Mouse (Mus musculus): ENCODE measurements around the gene 4933417A18Rik. TPM values are rescaled to one million over a fixed set of nuclear protein-coding genes. Genes with fewer than 3 reads are reported as not detected.
"Not testable (repeated sequence)": the region's sequence is repeated elsewhere in the genome, so short reads cannot be mapped to it uniquely, and the experiment has no call there.

Gene 4933417A18Rik
- polyA plus RNA-seq, 1 experiment, result not detected

DNA sequence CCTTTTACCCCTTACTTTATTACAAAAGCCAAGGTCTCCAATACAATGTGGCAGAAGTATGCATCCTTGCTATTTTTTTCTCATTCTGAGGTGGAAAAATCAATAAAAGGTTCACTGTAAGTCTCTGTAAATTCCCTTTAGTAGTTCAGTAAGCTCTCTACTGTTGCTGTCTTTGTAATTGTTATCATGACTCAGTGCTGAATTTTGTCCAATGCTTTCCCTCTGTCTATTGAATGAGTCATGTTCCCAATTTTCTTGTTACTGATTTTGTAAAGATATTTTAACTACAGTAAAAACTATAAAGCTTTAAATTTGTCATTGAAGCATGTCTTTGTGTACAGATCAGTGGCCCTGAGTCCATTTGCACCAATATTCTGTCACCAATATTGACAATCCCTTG is 18.2 kb downstream of the 4933417A18Rik start:
- no peaks in the 10 kb centered on the region for H3K36me3 ChIP-seq (replicated peaks; ENCODE audit: low read length)
- H3K4me1 ChIP-seq, result no peaks in the 10 kb centered on the region
- no peak for TF ChIP-seq GATA1 (IDR thresholded peaks at IDR 0.05; ENCODE audit: borderline replicate concordance, low read length)
- TF ChIP-seq FLI1 (IDR thresholded peaks at IDR 0.05; ENCODE audit: low read length), result no peak
- no peaks in the 10 kb centered on the region for H3K27me3 ChIP-seq (replicated peaks)
- no peak overlapping the region for H3K4me3 ChIP-seq (replicated peaks)
- peaks cover 14% of the 10 kb centered on the region for H3K9me3 ChIP-seq

DNA sequence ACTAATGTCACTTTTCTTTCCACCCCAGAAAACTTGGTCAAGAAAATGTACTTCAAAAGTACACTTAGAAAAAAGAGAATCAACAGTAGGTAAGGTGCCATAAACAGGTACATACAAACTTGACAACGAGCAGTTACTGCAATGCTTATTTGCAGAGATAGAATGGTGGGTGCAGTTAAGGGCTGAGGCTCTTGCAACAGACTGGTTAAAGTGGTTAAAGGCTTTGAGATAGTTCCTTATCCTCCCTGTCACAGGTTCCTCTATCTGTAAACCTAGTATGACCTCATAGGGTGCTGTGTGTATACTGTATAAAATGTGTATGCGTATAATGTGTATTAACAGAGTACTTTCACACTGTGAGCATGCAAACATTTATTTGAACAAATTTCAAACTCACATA is 27.2 kb downstream of the 4933417A18Rik start:
- not testable (repeated sequence) for H3K27me3 ChIP-seq (replicated peaks); H3K36me3 ChIP-seq (replicated peaks; ENCODE audit: low read length)

DNA sequence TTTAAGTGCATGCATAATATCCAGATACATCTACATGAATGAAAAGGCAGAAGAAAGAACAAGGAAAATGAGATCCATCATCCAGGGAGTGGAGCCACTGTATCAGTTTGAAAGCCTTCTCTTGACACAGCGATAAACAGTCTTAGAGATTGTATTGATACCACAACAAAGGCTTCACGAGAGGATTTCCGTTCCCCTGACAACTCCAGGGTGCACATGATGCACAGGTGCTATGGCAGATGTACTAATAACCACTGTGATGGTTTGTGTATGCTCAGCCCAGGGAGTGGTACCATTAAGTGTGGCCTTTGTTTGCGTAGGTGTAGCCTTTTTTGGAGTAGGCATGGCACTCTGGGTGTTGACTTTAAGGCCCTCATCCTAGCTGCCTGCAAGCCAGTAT is 32.7 kb downstream of the 4933417A18Rik start:
- Histone ChIP-seq H3K27me3 (replicated peaks) (peaks cover 14% of the 10 kb centered on the region), H3K4me3 (replicated peaks) (no peak overlapping the region), H3K4me1 (no peaks in the 10 kb centered on the region), H3K36me3 (replicated peaks; ENCODE audit: low read length) (no peaks in the 10 kb centered on the region), H3K9me3 (peaks cover 8% of the 10 kb centered on the region)
- TF ChIP-seq FLI1 (IDR thresholded peaks at IDR 0.05; ENCODE audit: low read length) (no peak), GATA1 (IDR thresholded peaks at IDR 0.05; ENCODE audit: borderline replicate concordance, low read length) (no peak)

More for the DNA sequence above, 27.2 kb downstream of the 4933417A18Rik start:
- H3K4me1 ChIP-seq; H3K9me3 ChIP-seq; H3K4me3 ChIP-seq (replicated peaks): not testable (repeated sequence)

DNA sequence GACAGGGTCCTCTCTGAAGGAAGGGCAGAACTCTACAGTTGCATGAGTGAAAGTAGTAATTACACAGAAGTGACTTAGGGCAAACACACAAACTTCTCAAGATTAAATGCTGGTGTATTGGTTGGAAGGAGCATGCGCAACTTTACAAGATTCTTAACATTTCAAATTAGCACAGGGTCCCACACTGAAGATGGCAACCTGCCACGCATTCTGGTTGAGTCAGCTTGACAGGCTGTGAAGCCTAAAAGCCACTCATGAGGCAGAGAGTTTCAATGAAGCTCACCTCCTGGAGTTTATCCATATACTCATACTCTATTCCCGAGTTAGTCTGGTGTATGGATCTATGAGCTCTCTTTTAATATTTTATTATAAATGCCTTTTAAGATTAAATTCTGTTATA is 33.9 kb downstream of the 4933417A18Rik start:
- not testable (repeated sequence) for H3K4me3 ChIP-seq (replicated peaks); H3K9me3 ChIP-seq; H3K36me3 ChIP-seq (replicated peaks; ENCODE audit: low read length); H3K4me1 ChIP-seq
- peaks cover 16% of the 10 kb centered on the region for H3K27me3 ChIP-seq (replicated peaks)

DNA sequence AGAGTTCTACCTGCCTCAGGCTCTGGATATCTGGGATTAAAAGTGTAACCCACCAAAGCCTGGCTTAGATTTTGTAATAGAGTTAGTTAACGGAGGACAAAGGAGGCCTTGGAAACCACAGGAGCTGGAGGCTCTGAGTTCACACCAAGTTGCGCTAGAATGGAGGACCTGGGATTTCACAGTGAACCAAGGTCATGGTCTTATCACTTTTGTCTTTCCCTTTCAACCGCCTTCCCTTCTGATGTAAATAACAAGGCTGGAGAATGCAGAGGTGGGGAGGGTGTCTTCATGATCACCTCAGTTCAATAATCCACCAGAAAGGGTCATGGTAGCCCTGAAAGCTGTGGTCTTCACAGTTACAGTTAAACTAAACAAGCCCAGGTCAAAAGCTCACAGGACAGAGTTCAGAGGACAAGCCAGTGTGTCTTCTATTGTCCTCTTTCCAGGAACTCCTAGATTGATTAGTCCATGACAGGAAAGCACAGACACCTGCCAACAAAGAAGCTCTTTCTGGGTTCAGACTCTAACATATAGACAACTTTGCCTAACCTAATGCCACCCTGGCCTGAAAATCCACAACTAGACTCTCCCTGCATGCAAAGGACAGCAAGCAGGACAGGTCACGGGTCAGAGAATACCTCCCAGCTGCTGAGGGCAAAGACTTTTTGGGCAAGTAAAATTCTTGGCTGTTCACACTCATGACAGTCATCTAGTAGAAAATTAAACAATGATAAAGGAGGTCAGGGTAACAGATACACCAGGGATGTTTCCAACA is 37.0 kb downstream of the 4933417A18Rik start:
- Histone ChIP-seq H3K4me1 (peaks cover 19% of the 10 kb centered on the region), H3K4me3 (replicated peaks) (no peak overlapping the region), H3K9me3 (peaks cover 8% of the 10 kb centered on the region), H3K36me3 (replicated peaks; ENCODE audit: low read length) (no peaks in the 10 kb centered on the region), H3K27me3 (replicated peaks) (peaks cover 37% of the 10 kb centered on the region)
- TF ChIP-seq FLI1 (IDR thresholded peaks at IDR 0.05; ENCODE audit: low read length), result no peak
- no peak for TF ChIP-seq GATA1 (IDR thresholded peaks at IDR 0.05; ENCODE audit: borderline replicate concordance, low read length)

DNA sequence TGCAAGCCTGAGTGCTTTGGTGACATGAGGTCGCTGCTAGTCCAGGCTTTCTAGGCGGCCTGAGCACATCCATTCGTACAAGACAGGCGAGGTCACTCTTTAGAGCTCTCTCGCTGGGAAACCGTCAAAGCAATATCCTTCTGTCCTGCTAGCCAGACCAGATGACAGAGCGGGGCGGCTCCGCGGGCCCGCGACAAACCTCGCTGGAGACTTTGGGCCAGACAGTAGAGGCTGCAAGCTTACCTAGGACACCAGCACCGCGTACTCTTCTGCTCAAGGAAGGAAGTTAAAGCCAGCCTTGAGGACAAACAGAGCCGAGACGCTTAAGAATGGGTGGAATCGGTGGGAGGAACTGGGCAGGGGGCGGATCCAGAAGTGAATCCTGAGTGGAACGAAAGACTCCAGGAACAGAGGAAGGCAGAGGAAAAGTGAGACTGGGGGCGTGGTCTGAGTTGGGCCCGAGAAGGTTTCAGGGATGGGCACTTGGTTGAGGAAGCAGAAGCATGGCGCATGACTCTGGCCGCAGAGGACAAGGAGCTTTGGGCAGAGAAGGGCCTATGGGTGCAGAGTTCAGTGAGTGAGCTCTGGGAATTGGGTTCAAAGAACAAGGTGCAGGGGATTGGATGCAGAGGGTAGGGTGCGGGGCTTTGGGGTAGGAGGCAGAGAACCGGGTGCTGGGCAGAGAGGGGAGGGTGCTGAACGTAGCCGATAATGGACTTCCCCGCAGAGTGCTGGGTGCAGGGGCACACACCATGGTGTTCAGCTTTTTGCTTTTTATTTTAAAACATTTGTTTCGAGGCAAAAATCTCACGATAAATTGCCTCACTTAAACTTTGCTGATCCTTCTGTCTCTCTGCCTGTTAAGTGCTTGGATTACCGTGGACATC is 39.5 kb downstream of the 4933417A18Rik start, which contains the start of gene Eci3:
Gene Eci3 (minus strand): TSS at position 300 of the 887 bp plus-strand sequence.
- H3K9me3 ChIP-seq, result no peaks in the 10 kb centered on the region
- H3K36me3 ChIP-seq (replicated peaks; ENCODE audit: low read length), result no peaks in the 10 kb centered on the region
- TF ChIP-seq GATA1 (IDR thresholded peaks at IDR 0.05; ENCODE audit: borderline replicate concordance, low read length) (no peak), FLI1 (IDR thresholded peaks at IDR 0.05; ENCODE audit: low read length) (no peak)
- peak within 1 kb of the TSS; percentile 86 for H3K4me3 ChIP-seq (replicated peaks)
- peaks cover 37% of the 10 kb centered on the region for H3K27me3 ChIP-seq (replicated peaks)
- H3K4me1 ChIP-seq, result peaks cover 19% of the 10 kb centered on the region

DNA sequence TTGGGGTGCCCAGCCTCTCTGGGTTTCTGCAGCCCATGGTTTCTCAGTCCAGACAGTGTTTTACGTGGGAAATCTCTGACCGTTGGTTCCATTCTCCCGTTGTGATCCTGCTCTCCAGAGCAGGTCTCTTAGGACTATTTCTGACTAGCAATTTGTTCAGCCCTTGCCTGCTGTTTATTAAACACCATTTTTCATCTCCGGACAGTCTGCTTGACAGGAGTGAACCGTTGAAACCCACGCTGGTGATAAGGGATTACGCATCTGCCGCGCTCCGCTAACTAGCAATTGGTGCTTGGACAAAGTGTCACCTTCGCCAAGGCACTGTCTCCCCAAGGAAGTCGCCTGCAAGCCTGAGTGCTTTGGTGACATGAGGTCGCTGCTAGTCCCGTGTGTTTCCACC is 40.2 kb downstream of the 4933417A18Rik start:
- H3K9me3 ChIP-seq, result no peaks in the 10 kb centered on the region
- peaks cover 19% of the 10 kb centered on the region for H3K4me1 ChIP-seq
- H3K36me3 ChIP-seq (replicated peaks; ENCODE audit: low read length), result no peaks in the 10 kb centered on the region
- TF ChIP-seq FLI1 (IDR thresholded peaks at IDR 0.05; ENCODE audit: low read length), result no peak
- no peak for TF ChIP-seq GATA1 (IDR thresholded peaks at IDR 0.05; ENCODE audit: borderline replicate concordance, low read length)
- H3K4me3 ChIP-seq (replicated peaks), result peak overlapping the region; percentile 86
- peaks cover 39% of the 10 kb centered on the region for H3K27me3 ChIP-seq (replicated peaks)

DNA sequence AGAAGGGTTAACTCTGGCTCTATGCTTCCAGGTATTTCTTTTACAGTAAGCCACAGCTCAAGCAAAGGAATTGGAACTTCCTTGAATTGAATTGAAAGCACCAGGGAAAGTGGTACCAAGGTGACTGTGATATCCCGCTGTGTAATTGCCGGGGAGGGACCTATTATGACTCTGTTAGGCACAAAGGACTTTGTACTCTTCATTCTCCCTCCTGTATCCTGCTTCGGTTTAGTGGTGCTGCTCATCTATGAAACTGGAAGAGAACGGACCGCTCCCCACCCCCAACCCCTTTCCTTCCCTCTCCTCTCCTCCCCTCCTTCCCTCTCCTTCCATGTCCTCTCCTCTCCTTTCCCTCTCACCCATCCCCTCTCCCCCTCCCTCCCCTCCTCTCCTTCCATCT is 40.7 kb downstream of the 4933417A18Rik start:
- Histone ChIP-seq H3K4me3 (replicated peaks) (peak overlapping the region; percentile 86), H3K9me3 (no peaks in the 10 kb centered on the region), H3K36me3 (replicated peaks; ENCODE audit: low read length) (no peaks in the 10 kb centered on the region), H3K27me3 (replicated peaks) (peaks cover 39% of the 10 kb centered on the region), H3K4me1 (peaks cover 19% of the 10 kb centered on the region)
- TF ChIP-seq FLI1 (IDR thresholded peaks at IDR 0.05; ENCODE audit: low read length) (no peak), GATA1 (IDR thresholded peaks at IDR 0.05; ENCODE audit: borderline replicate concordance, low read length) (no peak)

DNA sequence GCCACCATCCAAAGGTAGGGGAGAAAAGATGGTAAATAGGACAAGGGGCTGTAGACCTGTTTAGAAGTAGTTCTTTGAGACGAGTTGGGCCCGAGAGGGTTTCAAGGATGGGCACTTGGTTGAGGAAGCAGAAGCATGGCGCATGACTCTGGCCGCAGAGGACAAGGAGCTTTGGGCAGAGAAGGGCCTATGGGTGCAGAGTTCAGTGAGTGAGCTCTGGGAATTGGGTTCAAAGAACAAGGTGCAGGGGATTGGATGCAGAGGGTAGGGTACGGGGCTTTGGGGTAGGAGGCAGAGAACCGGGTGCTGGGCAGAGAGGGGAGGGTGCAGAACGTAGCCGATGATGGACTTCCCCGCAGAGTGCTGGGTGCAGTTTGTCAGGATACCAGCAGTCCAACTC is 41.4 kb downstream of the 4933417A18Rik start:
- H3K4me1 ChIP-seq, result peaks cover 19% of the 10 kb centered on the region
- peaks cover 39% of the 10 kb centered on the region for H3K27me3 ChIP-seq (replicated peaks)
- H3K4me3 ChIP-seq (replicated peaks); H3K36me3 ChIP-seq (replicated peaks; ENCODE audit: low read length); H3K9me3 ChIP-seq: not testable (repeated sequence)

DNA sequence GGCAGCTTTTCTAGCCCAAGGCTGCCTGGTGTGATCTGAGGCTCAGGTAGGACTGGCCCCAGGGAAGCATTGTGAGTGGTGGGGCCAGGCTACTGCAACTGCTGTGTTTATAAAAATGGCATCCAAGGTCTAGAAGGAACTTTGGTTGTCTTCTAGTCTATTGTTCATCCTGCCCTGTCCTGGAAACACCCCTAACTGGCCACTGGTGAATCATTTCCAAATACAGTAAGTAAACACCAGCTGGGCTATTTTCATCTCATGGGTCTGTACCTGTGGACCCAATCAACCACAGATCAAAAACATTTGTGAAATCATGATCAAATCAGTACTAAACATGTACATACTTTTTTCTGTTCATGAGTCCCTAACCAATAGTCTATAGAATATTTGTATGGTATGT is 48.2 kb downstream of the 4933417A18Rik start:
- H3K36me3 ChIP-seq (replicated peaks; ENCODE audit: low read length), result peaks cover 12% of the 10 kb centered on the region
- H3K9me3 ChIP-seq; H3K27me3 ChIP-seq (replicated peaks); H3K4me3 ChIP-seq (replicated peaks); H3K4me1 ChIP-seq: not testable (repeated sequence)
